Mouse (Mus musculus) embryonic fibroblast, embryonic 13.5 days (primary cell): Measurements from ENCODE around the gene Foxj1. TPM values are rescaled to one million over a fixed set of nuclear protein-coding genes. Genes with fewer than 3 reads are reported as not detected.
"Not testable (repeated sequence)": the region's sequence is repeated elsewhere in the genome, so short reads cannot be mapped to it uniquely, and the experiment has no call there.

ENCODE experiments used
- H3K27ac ChIP-seq: 2 replicates; pipeline ENCODE4 v1.5.1; 2012; ENCODE audit warnings: low read length, control low read depth, inconsistent platforms; ENCODE audit not compliant: insufficient read depth
- H3K4me1 ChIP-seq: 2 replicates; pipeline ENCODE4 v1.6.1; 2011; ENCODE audit warnings: low read length; ENCODE audit not compliant: control insufficient read depth, insufficient read depth
- H3K4me3 ChIP-seq: 2 replicates; pipeline ENCODE4 v1.5.1; 2011; ENCODE audit warnings: mild to moderate bottlenecking, control low read depth, low read length; ENCODE audit not compliant: insufficient read depth
- CTCF ChIP-seq: IDR thresholded peaks from 2 replicates; pipeline ENCODE4 v1.5.1; 2011; ENCODE audit warnings: mild to moderate bottlenecking, control low read depth, low read length, moderate library complexity, borderline replicate concordance; ENCODE audit not compliant: insufficient read depth
- POLR2A ChIP-seq: IDR thresholded peaks from 2 replicates; pipeline ENCODE4 v1.6.1; 2011; ENCODE audit warnings: low read depth, mild to moderate bottlenecking, control low read depth, low read length, moderate library complexity
- polyA plus RNA-seq: library from polyadenylated mRNA; stranded (reverse); fragments of >200 nt; gene quantifications from 2 replicates; pipeline ENCODE4 v1.2.4, GENCODE M21; 2011; ENCODE audit warnings: low read depth; ENCODE audit not compliant: missing spikeins, insufficient read length

Foxj1 gene
- polyA plus RNA-seq, 1 experiment: 0.98 TPM

GRCm38 (mm10) chr11:116366647-116367046, 31.4 kb upstream of the Foxj1 start:
- Histone ChIP-seq H3K4me1 (no peaks in the 10 kb centered on the region), H3K4me3 (no peak overlapping the region), H3K27ac (no peak overlapping the region)
- TF ChIP-seq CTCF: no peak
- TF ChIP-seq POLR2A: no peak

- TF ChIP-seq CTCF (no peak), POLR2A (no peak)
- Histone ChIP-seq H3K4me1 (no peaks in the 10 kb centered on the region), H3K27ac (no peak overlapping the region)
Measured at GRCm38 (mm10) chr11:116366124-116366523, 30.9 kb upstream of the Foxj1 start.

GRCm38 (mm10) chr11:116365432-116365831, 30.2 kb upstream of the Foxj1 start:
- Histone ChIP-seq H3K4me3 (no peak overlapping the region), H3K27ac (no peak overlapping the region)
- TF ChIP-seq POLR2A: no peak
- no peak for TF ChIP-seq CTCF

More at GRCm38 (mm10) chr11:116366124-116366523, 30.9 kb upstream of the Foxj1 start:
- H3K4me3 ChIP-seq: no peak overlapping the region

GRCm38 (mm10) chr11:116362015-116362414, 26.8 kb upstream of the Foxj1 start:
- Histone ChIP-seq H3K4me1 (no peaks in the 10 kb centered on the region), H3K27ac (no peak overlapping the region), H3K4me3 (no peak overlapping the region)
- TF ChIP-seq CTCF (no peak), POLR2A (no peak)

More at GRCm38 (mm10) chr11:116365432-116365831, 30.2 kb upstream of the Foxj1 start:
- H3K4me1 ChIP-seq: no peaks in the 10 kb centered on the region

- not testable (repeated sequence) for H3K4me3 ChIP-seq, H3K27ac ChIP-seq, H3K4me1 ChIP-seq
Measured at GRCm38 (mm10) chr11:116360915-116361314, 25.7 kb upstream of the Foxj1 start.

- Histone ChIP-seq H3K4me3 (no peak overlapping the region), H3K27ac (no peak overlapping the region)
- TF ChIP-seq POLR2A (no peak), CTCF (no peak)
Measured at GRCm38 (mm10) chr11:116359652-116360051, 24.5 kb upstream of the Foxj1 start.

GRCm38 (mm10) chr11:116358926-116359637, 23.9 kb upstream of the Foxj1 start:
- Histone ChIP-seq H3K27ac (no peak overlapping the region), H3K4me1 (no peaks in the 10 kb centered on the region), H3K4me3 (no peak overlapping the region)
- no peak for TF ChIP-seq CTCF
- TF ChIP-seq POLR2A: no peak

More at GRCm38 (mm10) chr11:116359652-116360051, 24.5 kb upstream of the Foxj1 start:
- H3K4me1 ChIP-seq: no peaks in the 10 kb centered on the region

GRCm38 (mm10) chr11:116354521-116354920, 19.3 kb upstream of the Foxj1 start:
- no peak for TF ChIP-seq CTCF
- TF ChIP-seq POLR2A: no peak
- Histone ChIP-seq H3K27ac (no peak overlapping the region), H3K4me3 (no peak overlapping the region), H3K4me1 (no peaks in the 10 kb centered on the region)

GRCm38 (mm10) chr11:116353535-116353934, 18.3 kb upstream of the Foxj1 start:
- no peak overlapping the region for H3K4me3 ChIP-seq
- no peak overlapping the region for H3K27ac ChIP-seq
- H3K4me1 ChIP-seq: no peaks in the 10 kb centered on the region
- no peak for TF ChIP-seq CTCF
- no peak for TF ChIP-seq POLR2A

GRCm38 (mm10) chr11:116351294-116351693, 16.1 kb upstream of the Foxj1 start:
- Histone ChIP-seq H3K4me1 (no peaks in the 10 kb centered on the region), H3K4me3 (no peak overlapping the region), H3K27ac (no peak overlapping the region)
- TF ChIP-seq POLR2A (no peak), CTCF (no peak)

GRCm38 (mm10) chr11:116347955-116348354, 12.8 kb upstream of the Foxj1 start:
- H3K27ac ChIP-seq: no peak overlapping the region
- no peak overlapping the region for H3K4me3 ChIP-seq
- no peaks in the 10 kb centered on the region for H3K4me1 ChIP-seq
- TF ChIP-seq POLR2A (no peak), CTCF (no peak)
